Mouse (Mus musculus) adrenal gland, postnatal 0 days (tissue): Measurements from ENCODE around the gene Lrrc23. TPM values are rescaled to one million over a fixed set of nuclear protein-coding genes. Genes with fewer than 3 reads are reported as not detected.

ENCODE experiments used
- polyA plus RNA-seq: library from polyadenylated mRNA; unstranded; fragments of >200 nt; fragmentation: Nextera tagmentation; extraction: Ambion mirVana; gene quantifications from 2 replicates; pipeline ENCODE4 v1.2.1, GENCODE M21; 2015

The Lrrc23 gene
- polyA plus RNA-seq = 0.75 and 1.4 TPM in 2 replicates

DNA sequence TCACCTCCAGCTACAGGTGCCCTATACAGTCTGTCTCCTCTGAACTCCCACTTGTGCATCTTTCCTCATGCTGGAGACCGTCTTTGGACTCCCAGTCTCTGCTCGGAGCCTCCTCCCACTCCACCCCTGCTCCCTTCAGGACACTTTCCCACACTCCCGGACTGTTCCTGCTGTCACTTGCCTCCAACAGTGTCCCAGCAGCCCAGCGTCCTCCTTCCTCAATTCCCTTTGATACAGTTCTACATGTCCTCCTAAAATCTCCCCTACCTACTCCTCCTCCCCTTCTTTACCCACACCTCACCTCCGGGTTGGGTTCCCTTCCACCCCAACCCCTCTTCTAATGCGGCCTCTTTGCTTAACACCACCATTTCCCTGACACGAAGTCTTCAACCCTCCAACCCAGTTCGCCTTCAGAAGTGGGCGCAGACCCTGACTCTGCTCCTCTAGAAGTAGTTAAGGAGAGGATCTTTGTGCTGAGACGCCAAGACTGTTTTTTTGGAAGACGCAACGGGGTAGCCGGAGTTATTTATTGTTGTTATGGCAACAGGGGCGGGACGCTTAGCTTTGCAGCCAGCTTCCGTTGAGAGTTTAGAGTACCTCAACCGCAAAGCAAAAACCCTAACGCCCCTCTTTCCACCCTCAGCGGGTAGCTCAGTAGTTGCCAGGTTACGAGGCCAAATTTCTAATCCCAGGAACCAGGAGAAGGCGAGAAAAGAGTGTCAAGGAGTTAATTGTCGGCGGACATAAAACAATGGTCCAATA is at the start of gene Lrrc23:
Lrrc23 (minus strand) TSS at position 506 of the 762 bp plus-strand sequence.

GRCm38 (mm10) chr6:124813933-124814332 is 34.4 kb upstream of the Lrrc23 start, which contains the start of gene Tpi1:
TSS of gene Tpi1 (minus strand) at chr6:124814296.

DNA sequence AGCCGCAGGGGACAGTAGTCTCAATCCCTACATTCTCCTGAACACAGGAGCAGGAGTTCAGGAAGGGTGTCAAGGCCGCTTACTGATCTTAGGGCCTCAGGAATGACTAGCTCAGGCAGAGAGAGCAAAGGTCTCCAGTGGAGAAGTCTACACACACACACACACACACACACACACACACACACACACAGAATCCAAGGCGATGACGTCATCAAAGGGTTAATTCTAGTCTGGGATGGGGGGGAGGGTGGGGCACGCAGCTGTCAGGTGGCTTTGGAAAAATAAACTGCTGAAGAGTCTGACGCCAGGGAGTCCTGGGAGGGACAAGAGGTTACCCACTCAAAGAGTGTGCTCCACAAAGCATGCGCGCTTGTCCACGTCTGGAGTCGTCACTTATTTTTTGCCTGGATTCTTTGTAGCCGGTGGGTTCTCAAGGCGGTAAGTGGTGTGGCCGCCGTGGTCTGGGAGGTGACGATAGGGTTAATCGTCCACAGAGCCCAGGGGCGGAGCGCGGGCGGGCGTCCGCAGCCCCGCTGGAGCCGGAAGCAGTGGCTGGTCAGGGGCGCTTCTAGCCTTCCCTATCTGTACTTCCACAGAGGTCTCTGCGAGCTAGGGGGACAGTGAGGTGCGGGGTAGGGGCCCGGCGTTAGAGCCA is 29.0 kb upstream of the Lrrc23 start, which contains the start of gene Spsb2:
Spsb2 (plus strand) TSS at position 304 of the 655 bp plus-strand sequence.

DNA sequence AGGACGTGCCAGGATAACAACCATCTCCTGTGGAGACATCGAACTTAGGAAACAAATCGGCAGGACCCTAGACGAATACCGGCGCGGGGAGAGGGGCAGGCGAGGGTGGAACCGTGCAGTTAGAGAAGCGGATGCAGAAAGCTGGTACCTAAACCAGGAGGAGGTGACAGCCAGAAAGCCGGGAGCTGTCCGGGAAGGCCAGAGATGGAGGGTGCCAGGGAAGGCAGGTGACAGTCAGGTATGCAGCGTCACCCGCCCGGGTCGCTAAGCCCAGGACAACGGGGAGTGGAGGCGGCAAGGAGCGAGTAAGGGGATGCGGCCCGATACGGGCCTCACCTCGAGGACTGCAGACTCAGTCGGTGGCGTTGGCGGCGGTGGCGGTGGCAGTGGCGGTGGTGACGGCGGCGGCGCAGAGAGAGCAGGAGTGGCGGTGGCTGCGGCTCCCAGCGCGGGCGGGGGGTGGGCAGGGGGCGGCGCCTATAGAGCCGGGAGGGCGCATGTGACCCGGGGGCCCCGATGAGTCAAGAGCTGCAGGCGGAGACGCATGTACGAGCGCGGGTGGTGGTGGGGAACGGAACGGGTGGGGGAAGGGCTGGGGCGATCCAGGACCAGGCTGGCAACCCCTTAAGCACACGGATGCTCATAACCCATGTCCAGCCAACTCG is 10.3 kb downstream of the Lrrc23 start, which contains the start of gene Eno2:
Eno2 (minus strand) TSS at position 573 of the 665 bp plus-strand sequence.

DNA sequence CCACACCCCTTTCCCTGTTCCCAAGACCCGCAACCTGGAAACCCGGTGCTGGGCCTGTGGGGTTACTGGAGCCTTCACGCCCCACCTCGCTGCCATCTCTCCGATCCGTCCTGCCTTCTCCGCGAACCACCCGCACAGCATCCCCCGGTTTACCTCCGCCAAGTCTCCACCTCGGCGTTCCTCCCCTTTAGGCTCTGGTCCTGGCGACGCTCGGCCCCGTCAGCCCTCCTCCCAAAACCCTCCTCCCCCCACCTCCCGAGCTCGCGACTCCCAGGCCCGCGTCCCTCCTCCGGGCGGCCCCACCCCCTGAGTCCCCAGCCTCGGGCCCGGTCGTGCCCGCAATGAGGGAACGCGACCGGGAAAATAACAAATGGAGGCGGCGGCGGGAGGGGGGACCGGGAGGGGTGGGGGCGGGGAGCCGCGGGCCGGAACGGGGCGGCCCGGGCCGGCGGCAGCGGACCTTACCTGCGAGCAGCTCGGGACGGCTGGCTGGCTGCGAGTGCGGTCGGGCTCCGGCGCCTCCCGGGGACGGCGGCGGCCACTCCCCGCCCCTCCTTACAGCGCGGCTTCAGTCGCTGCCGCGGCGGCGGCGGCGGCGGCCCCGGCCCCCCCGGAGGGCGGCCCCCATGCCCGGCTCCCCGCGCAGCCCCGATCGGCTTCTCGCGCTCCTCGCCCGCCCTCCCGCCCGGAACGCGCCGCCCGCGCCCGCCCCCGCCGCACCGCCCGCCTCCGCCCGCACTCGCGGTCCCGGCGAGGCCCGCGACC is 23.5 kb downstream of the Lrrc23 start, which contains the start of the genes Gm45234 and Atn1:
Gm45234 (minus strand) TSS at position 191 of the 765 bp plus-strand sequence.
Atn1 (minus strand) TSS at position 694 of the 765 bp plus-strand sequence.

DNA sequence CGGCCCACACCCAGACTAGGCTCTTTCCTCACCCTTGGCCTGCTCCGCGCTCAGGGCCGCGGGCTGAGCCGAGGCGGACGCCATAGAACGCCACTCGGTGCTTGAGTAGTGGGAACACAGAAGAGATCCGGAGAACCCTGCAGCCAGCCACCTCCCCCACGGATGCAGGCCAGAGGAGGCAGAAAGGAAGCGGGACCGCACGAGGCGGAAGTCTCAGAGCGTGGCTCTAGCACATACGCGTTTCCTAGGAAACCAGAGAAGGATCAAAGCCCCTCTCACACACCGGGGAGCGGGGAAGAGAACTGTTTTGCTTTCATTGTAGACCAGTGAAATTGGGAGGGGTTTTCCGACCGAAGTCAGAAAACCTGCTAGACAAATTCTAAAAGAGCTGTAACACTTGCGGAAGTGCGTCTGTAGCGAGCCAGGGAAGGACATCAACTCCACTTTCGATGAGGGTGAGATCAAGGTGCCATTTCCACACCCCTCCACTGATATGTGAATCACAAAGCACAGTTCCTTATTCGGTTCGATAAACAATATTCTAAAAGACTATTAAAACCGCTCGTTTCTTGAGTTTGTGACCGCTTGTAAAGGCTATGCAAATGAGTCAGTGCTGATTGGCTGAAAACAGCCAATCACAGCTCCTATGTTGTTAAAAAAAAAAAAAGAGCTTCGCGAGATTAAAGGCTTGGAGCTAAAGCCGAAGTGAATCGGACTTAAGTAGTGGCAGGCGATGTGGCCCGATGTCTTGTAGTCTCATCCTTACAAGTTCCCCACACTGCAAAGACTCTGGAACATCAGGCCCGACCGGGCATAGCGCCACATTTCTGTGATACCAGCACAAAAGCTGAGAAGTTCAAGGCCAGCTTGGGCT is 38.4 kb downstream of the Lrrc23 start, which contains the start of gene Grcc10:
Grcc10 (minus strand) TSS at position 487 of the 874 bp plus-strand sequence.

GRCm38 (mm10) chr6:124738511-124739023 is 41.0 kb downstream of the Lrrc23 start, which contains the start of gene Ptpn6:
TSS of gene Ptpn6 (minus strand) at chr6:124738714.

Other genes starting within 250 kb of the Lrrc23 start
- 40.1 and 67.8 TPM in 2 replicates for gene C1s1, start 237.4 kb downstream of the Lrrc23 start, polyA plus RNA-seq
- 0.29 TPM in 1 of 2 replicates, not detected in the other for gene C1rb, start 209.4 kb downstream of the Lrrc23 start, polyA plus RNA-seq
- 0.23 and 0.28 TPM in 2 replicates for gene C1s2, start 143.6 kb downstream of the Lrrc23 start, polyA plus RNA-seq
- 48.4 and 101 TPM in 2 replicates for gene Lpcat3, start 116.7 kb downstream of the Lrrc23 start, polyA plus RNA-seq
- gene Emg1, start 67.5 kb downstream of the Lrrc23 start, polyA plus RNA-seq = 141 and 154 TPM in 2 replicates
- gene Phb2, start 67.4 kb downstream of the Lrrc23 start, polyA plus RNA-seq = 205 and 312 TPM in 2 replicates
- gene Ptpn6, start 41.0 kb downstream of the Lrrc23 start, polyA plus RNA-seq = 8.6 and 10.9 TPM in 2 replicates
- gene Grcc10, start 38.4 kb downstream of the Lrrc23 start, polyA plus RNA-seq = 664 and 838 TPM in 2 replicates
- gene Gm45234, start 23.7 kb downstream of the Lrrc23 start, polyA plus RNA-seq = not detected in 2 replicates
- 13.0 and 14.7 TPM in 2 replicates for gene Atn1, start 23.2 kb downstream of the Lrrc23 start, polyA plus RNA-seq
- 11.3 and 20.0 TPM in 2 replicates for gene Eno2, start 10.1 kb downstream of the Lrrc23 start, polyA plus RNA-seq
- gene Spsb2, start 28.9 kb upstream of the Lrrc23 start, polyA plus RNA-seq = 28.3 and 31.1 TPM in 2 replicates
- 417 and 594 TPM in 2 replicates for gene Tpi1, start 34.6 kb upstream of the Lrrc23 start, polyA plus RNA-seq
- gene Usp5, start 49.8 kb upstream of the Lrrc23 start, polyA plus RNA-seq = 72.2 and 94.2 TPM in 2 replicates
- gene Cdca3, start 49.8 kb upstream of the Lrrc23 start, polyA plus RNA-seq = 52.6 and 58.3 TPM in 2 replicates
- 15.3 and 18.6 TPM in 2 replicates for gene Gnb3, start 60.5 kb upstream of the Lrrc23 start, polyA plus RNA-seq
- gene P3h3, start 78.0 kb upstream of the Lrrc23 start, polyA plus RNA-seq = 17.3 and 18.8 TPM in 2 replicates
- 2.1 and 3.7 TPM in 2 replicates for gene Gpr162, start 84.3 kb upstream of the Lrrc23 start, polyA plus RNA-seq
- 0.20 and 0.44 TPM in 2 replicates for gene Cd4, start 108.5 kb upstream of the Lrrc23 start, polyA plus RNA-seq
- gene Lag3, start 132.0 kb upstream of the Lrrc23 start, polyA plus RNA-seq = 2.4 and 4.2 TPM in 2 replicates
- gene Ptms, start 140.4 kb upstream of the Lrrc23 start, polyA plus RNA-seq = 365 and 389 TPM in 2 replicates
- gene Mlf2, start 151.7 kb upstream of the Lrrc23 start, polyA plus RNA-seq = 266 and 322 TPM in 2 replicates
- gene Cops7a, start 185.8 kb upstream of the Lrrc23 start, polyA plus RNA-seq = 134 and 179 TPM in 2 replicates
- 4.0 and 7.4 TPM in 2 replicates for gene Pianp, start 217.0 kb upstream of the Lrrc23 start, polyA plus RNA-seq
- 6.6 and 10.5 TPM in 2 replicates for gene Zfp384, start 229.4 kb upstream of the Lrrc23 start, polyA plus RNA-seq